Mouse (Mus musculus) heart, embryonic 14.5 days (tissue): ENCODE measurements at regions not wholly inside any gene's neighbourhood (a gene's known extent, or its start where the extent isn't known, plus 50 kb on each side); places are given as distances from the start of the nearest gene placed in this dataset.

ENCODE experiments used
- ATAC-seq: fragments of 200-750 bp; cut with Nextera tagmentation; 2 replicates; pipeline ENCODE4 v1.8.0; 2017; ENCODE audit warnings: low read depth, moderate TSS enrichment; ENCODE audit not compliant: insufficient number of reproducible peaks, insufficient read depth, low FRiP score
- H3K27ac ChIP-seq, 2 experiments: fragments of 200-500 bp in 1 of 2; fragments of 300-500 bp in 1 of 2; sonication (generic) in 1 of 2; replicated peaks in 1 of 2; 2 replicates each; pipeline ENCODE4 v1.5.1; 2012 to 2014; ENCODE audit warnings: low read depth in 2 of 2, low read length in 2 of 2, control low read depth in 1 of 2, mild to moderate bottlenecking in 1 of 2, mixed read lengths in 1 of 2; ENCODE audit not compliant: control insufficient read depth in 1 of 2, insufficient read depth in 1 of 2
- H3K27me3 ChIP-seq: fragments of 300-500 bp; sonication (generic); 2 replicates; pipeline ENCODE4 v1.6.1; 2014; ENCODE audit warnings: mild to moderate bottlenecking, low read length, control low read depth; ENCODE audit not compliant: control insufficient read depth, insufficient read depth
- H3K36me3 ChIP-seq: fragments of 300-500 bp; sonication (generic); 2 replicates; pipeline ENCODE4 v1.6.1; 2014; ENCODE audit warnings: mild to moderate bottlenecking, control low read depth, low read length, mixed read lengths; ENCODE audit not compliant: control insufficient read depth, insufficient read depth
- H3K4me1 ChIP-seq, 2 experiments: fragments of 200-500 bp in 1 of 2; fragments of 300-500 bp in 1 of 2; sonication (generic) in 1 of 2; 2 replicates each; pipeline ENCODE4 v1.6.1; 2012 to 2014; ENCODE audit warnings: low read length in 2 of 2, control low read depth in 1 of 2, mixed read lengths in 1 of 2; ENCODE audit not compliant: control insufficient read depth in 2 of 2, insufficient read depth in 2 of 2
- H3K4me2 ChIP-seq: fragments of 300-500 bp; sonication (generic); 2 replicates; pipeline ENCODE4 v1.6.1; 2014; ENCODE audit warnings: mild to moderate bottlenecking, low read length
- H3K4me3 ChIP-seq, 2 experiments: fragments of 200-500 bp in 1 of 2; fragments of 300-500 bp in 1 of 2; sonication (generic) in 1 of 2; 2 replicates each; pipeline ENCODE4 v1.5.1; 2012 to 2014; ENCODE audit warnings: low read length in 2 of 2, mild to moderate bottlenecking in 2 of 2, control low read depth in 1 of 2, low read depth in 1 of 2, moderate library complexity in 1 of 2; ENCODE audit not compliant: control insufficient read depth in 1 of 2, insufficient read depth in 1 of 2
- H3K9ac ChIP-seq: fragments of 300-500 bp; sonication (generic); 2 replicates; pipeline ENCODE4 v1.6.1; 2014; ENCODE audit warnings: mild to moderate bottlenecking, low read length
- H3K9me3 ChIP-seq: fragments of 300-500 bp; sonication (generic); 2 replicates; pipeline ENCODE4 v1.6.1; 2016; ENCODE audit warnings: low read length, control low read depth; ENCODE audit not compliant: control insufficient read depth
- WGBS: fragments of 180-500 bp; shearing (Covaris S2); extraction: QIAGEN DNeasy Blood & Tissue Kit; methylation state at CpG from one replicate; pipeline ENCODE4 v1.1.7; 2014; 5-methylcytosine and 5-hydroxymethylcytosine counted together

GRCm38 (mm10) chr1:152286677-152287076 is 99.8 kb downstream of the Tsen15 start:
- H3K4me2 ChIP-seq: no peak overlapping the region
- ATAC-seq: no peak
- no peak overlapping the region for H3K4me3 ChIP-seq
- H3K9ac ChIP-seq: no peak overlapping the region
- no peak overlapping the region for H3K27ac ChIP-seq
- H3K4me1 ChIP-seq: peaks cover 0 to 9% of the 10 kb centered on the region in 2 experiments; a peak in 3 of 4 replicates
- no peaks in the 10 kb centered on the region for H3K9me3 ChIP-seq
- 82% methylated on average over 8 of the region's 8 CpGs for WGBS
- no peaks in the 10 kb centered on the region for H3K27me3 ChIP-seq
- H3K36me3 ChIP-seq: no peaks in the 10 kb centered on the region

GRCm38 (mm10) chr1:152282106-152282505 is 104.4 kb downstream of the Tsen15 start:
- Histone ChIP-seq H3K27me3 (no peaks in the 10 kb centered on the region), H3K4me1 (no peaks in the 10 kb centered on the region; a peak in 1 of 4 replicates), H3K9ac (no peak overlapping the region), H3K9me3 (peaks cover 3% of the 10 kb centered on the region; the same call in 1 of the 2 replicates), H3K4me3 (no peak overlapping the region), H3K27ac (no peak overlapping the region), H3K36me3 (no peaks in the 10 kb centered on the region), H3K4me2 (no peak overlapping the region)
- 92% methylated on average over 11 of the region's 11 CpGs for WGBS
- ATAC-seq: no peak

GRCm38 (mm10) chr1:152281201-152281600 is 105.3 kb downstream of the Tsen15 start:
- Histone ChIP-seq H3K36me3 (no peaks in the 10 kb centered on the region), H3K9me3 (peaks cover 3% of the 10 kb centered on the region; the same call in 1 of the 2 replicates), H3K4me1 (no peaks in the 10 kb centered on the region; a peak in 1 of 4 replicates), H3K4me3 (no peak overlapping the region), H3K4me2 (no peak overlapping the region), H3K27ac (no peak overlapping the region), H3K9ac (no peak overlapping the region), H3K27me3 (no peaks in the 10 kb centered on the region)
- ATAC-seq: no peak
- 60% methylated on average over 8 of the region's 8 CpGs for WGBS

GRCm38 (mm10) chr1:152280014-152280413 is 106.5 kb downstream of the Tsen15 start:
- Histone ChIP-seq H3K9ac (no peak overlapping the region), H3K36me3 (no peaks in the 10 kb centered on the region), H3K4me1 (no peaks in the 10 kb centered on the region; a peak in 1 of 4 replicates), H3K27me3 (no peaks in the 10 kb centered on the region), H3K4me3 (no peak overlapping the region), H3K27ac (no peak overlapping the region), H3K9me3 (peaks cover 3% of the 10 kb centered on the region; the same call in 1 of the 2 replicates), H3K4me2 (no peak overlapping the region)
- ATAC-seq: no peak
- 26% methylated on average over 1 of the region's 1 CpGs for WGBS

GRCm38 (mm10) chr1:152275011-152275410 is 111.5 kb downstream of the Tsen15 start:
- no peaks in the 10 kb centered on the region for H3K36me3 ChIP-seq
- no peak overlapping the region for H3K4me3 ChIP-seq
- no peak for ATAC-seq
- H3K9me3 ChIP-seq: peaks cover 3% of the 10 kb centered on the region; the same call in 1 of the 2 replicates
- no peak overlapping the region for H3K27ac ChIP-seq
- no peaks in the 10 kb centered on the region for H3K27me3 ChIP-seq
- no peak overlapping the region for H3K9ac ChIP-seq
- no peak overlapping the region for H3K4me2 ChIP-seq
- H3K4me1 ChIP-seq: no peaks in the 10 kb centered on the region
- WGBS: 94% methylated on average over 24 of the region's 24 CpGs

GRCm38 (mm10) chr1:152273430-152273829 is 113.1 kb downstream of the Tsen15 start:
- no peaks in the 10 kb centered on the region for H3K36me3 ChIP-seq
- no peak overlapping the region for H3K27ac ChIP-seq
- H3K4me3 ChIP-seq: no peak overlapping the region
- no peak overlapping the region for H3K4me2 ChIP-seq
- no peaks in the 10 kb centered on the region for H3K9me3 ChIP-seq
- WGBS: 90% methylated on average over 1 of the region's 1 CpGs
- H3K9ac ChIP-seq: no peak overlapping the region
- no peaks in the 10 kb centered on the region for H3K27me3 ChIP-seq
- ATAC-seq: no peak
- no peaks in the 10 kb centered on the region for H3K4me1 ChIP-seq

GRCm38 (mm10) chr1:152269936-152270702 is 116.4 kb downstream of the Tsen15 start:
- Histone ChIP-seq H3K4me3 (no peak overlapping the region), H3K27ac (no peak overlapping the region), H3K4me1 (no peaks in the 10 kb centered on the region), H3K4me2 (no peak overlapping the region), H3K9me3 (no peaks in the 10 kb centered on the region), H3K27me3 (no peaks in the 10 kb centered on the region), H3K36me3 (no peaks in the 10 kb centered on the region), H3K9ac (no peak overlapping the region)
- WGBS: 58% methylated on average over 10 of the region's 10 CpGs
- ATAC-seq: no peak

GRCm38 (mm10) chr1:152266390-152266789 is 120.1 kb downstream of the Tsen15 start:
- Histone ChIP-seq H3K4me2 (no peak overlapping the region), H3K27ac (no peak overlapping the region), H3K4me3 (no peak overlapping the region), H3K4me1 (no peaks in the 10 kb centered on the region), H3K9ac (no peak overlapping the region), H3K36me3 (no peaks in the 10 kb centered on the region), H3K9me3 (no peaks in the 10 kb centered on the region), H3K27me3 (no peaks in the 10 kb centered on the region)
- ATAC-seq: no peak
